Mouse (Mus musculus): ENCODE data around the gene Asb7. TPM values are rescaled to one million over a fixed set of nuclear protein-coding genes. Genes with fewer than 3 reads are reported as not detected.

Gene Asb7
- polyA plus RNA-seq, 1 experiment from 2014 or later: 20.9 TPM

GRCm38 (mm10) chr7:66652216-66652615, 37.2 kb downstream of the Asb7 start:
- no peaks in the 10 kb centered on the region for H3K27me3 ChIP-seq
- 93% methylated on average over 4 of the region's 4 CpGs for WGBS
- ATAC-seq (ENCODE audit: low FRiP score, low read depth): no peak
- H3K36me3 ChIP-seq: peaks cover 14% of the 10 kb centered on the region
- no peaks in the 10 kb centered on the region for H3K9me3 ChIP-seq
- no peak overlapping the region for H3K9ac ChIP-seq (replicated peaks)
- H3K4me3 ChIP-seq: no peak overlapping the region
- H3K27ac ChIP-seq (replicated peaks): no peak overlapping the region
- 0 out of 2 replicates have a peak, but pooled peaks cover 2% of the 10 kb centered on the region for H3K4me1 ChIP-seq
- no peak overlapping the region for H3K4me2 ChIP-seq (replicated peaks)

GRCm38 (mm10) chr7:66650883-66651282, 38.5 kb downstream of the Asb7 start:
- Histone ChIP-seq H3K27ac (replicated peaks) (no peak overlapping the region), H3K4me1 (0 out of 2 replicates have a peak, but pooled peaks cover 2% of the 10 kb centered on the region), H3K4me2 (replicated peaks) (no peak overlapping the region), H3K27me3 (no peaks in the 10 kb centered on the region), H3K9ac (replicated peaks) (no peak overlapping the region), H3K9me3 (no peaks in the 10 kb centered on the region), H3K36me3 (peaks cover 14% of the 10 kb centered on the region), H3K4me3 (no peak overlapping the region)
- WGBS: 83% methylated on average over 5 of the region's 5 CpGs
- ATAC-seq (ENCODE audit: low FRiP score, low read depth): no peak

- 0 out of 2 replicates have a peak, but pooled peaks cover 2% of the 10 kb centered on the region for H3K4me1 ChIP-seq
- H3K4me3 ChIP-seq: no peak overlapping the region
- H3K9me3 ChIP-seq: no peaks in the 10 kb centered on the region
- no peak overlapping the region for H3K27ac ChIP-seq (replicated peaks)
- no peak for ATAC-seq (ENCODE audit: low FRiP score, low read depth)
- 92% methylated on average over 2 of the region's 2 CpGs for WGBS
- no peak overlapping the region for H3K4me2 ChIP-seq (replicated peaks)
- H3K27me3 ChIP-seq: no peaks in the 10 kb centered on the region
- peaks cover 7% of the 10 kb centered on the region; the same call in 1 of the 2 replicates for H3K36me3 ChIP-seq
- no peak overlapping the region for H3K9ac ChIP-seq (replicated peaks)
Observed at GRCm38 (mm10) chr7:66649181-66649580, 40.2 kb downstream of the Asb7 start.

- H3K27me3 ChIP-seq: no peaks in the 10 kb centered on the region
- H3K27ac ChIP-seq (replicated peaks): no peak overlapping the region
- peaks cover 16% of the 10 kb centered on the region for H3K36me3 ChIP-seq
- ATAC-seq (ENCODE audit: low FRiP score, low read depth): no peak
- no peaks in the 10 kb centered on the region for H3K4me1 ChIP-seq
- WGBS: 96% methylated on average over 2 of the region's 2 CpGs
- no peak overlapping the region for H3K4me2 ChIP-seq (replicated peaks)
- no peak overlapping the region for H3K4me3 ChIP-seq
- H3K9ac ChIP-seq (replicated peaks): no peak overlapping the region
- no peaks in the 10 kb centered on the region for H3K9me3 ChIP-seq
Observed at GRCm38 (mm10) chr7:66645736-66646135, 43.7 kb downstream of the Asb7 start.

GRCm38 (mm10) chr7:66633351-66633750, 56.0 kb downstream of the Asb7 start:
- Histone ChIP-seq H3K9me3 (no peaks in the 10 kb centered on the region), H3K4me2 (replicated peaks) (no peak overlapping the region), H3K9ac (replicated peaks) (no peak overlapping the region), H3K36me3 (no peaks in the 10 kb centered on the region), H3K4me1 (peaks cover 9% of the 10 kb centered on the region), H3K27ac (replicated peaks) (no peak overlapping the region), H3K4me3 (no peak overlapping the region), H3K27me3 (no peaks in the 10 kb centered on the region)
- WGBS: 74% methylated on average over 6 of the region's 6 CpGs
- ATAC-seq (ENCODE audit: low FRiP score, low read depth): no peak

DNA sequence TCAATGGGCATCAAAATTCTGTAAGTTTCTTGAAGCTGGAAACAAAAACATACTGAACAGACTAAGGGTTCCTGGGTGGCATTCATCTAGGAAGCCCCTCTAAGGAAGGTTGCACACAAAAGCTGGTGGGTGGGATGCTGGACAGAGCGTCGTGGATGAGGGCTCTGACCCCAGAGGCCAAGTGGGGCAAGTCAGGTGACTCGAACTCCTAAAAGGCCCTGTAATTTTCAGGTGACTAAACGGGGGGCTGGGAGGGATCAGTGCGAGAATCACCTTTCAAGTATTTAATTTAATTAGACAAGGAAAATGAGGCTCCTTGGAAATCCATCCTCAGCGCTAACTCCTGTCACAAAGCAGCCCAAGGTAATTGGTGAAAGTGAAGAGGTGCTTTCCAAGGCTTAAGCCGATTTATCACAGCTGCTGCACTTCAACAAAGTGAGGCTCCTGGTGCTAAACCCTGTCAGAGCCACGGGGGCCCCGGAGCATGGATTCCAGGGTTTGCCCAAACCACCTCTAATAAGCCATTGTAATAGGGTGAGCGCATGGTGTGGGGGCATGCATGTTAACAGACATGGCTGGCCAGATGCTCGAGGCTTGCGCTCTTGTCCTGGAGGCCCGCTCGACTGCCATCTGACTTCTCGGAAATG, 59.1 kb downstream of the Asb7 start:
- H3K4me3 ChIP-seq: no peak overlapping the region
- no peaks in the 10 kb centered on the region for H3K36me3 ChIP-seq
- no peak overlapping the region for H3K27ac ChIP-seq (replicated peaks)
- H3K4me2 ChIP-seq (replicated peaks): no peak overlapping the region
- H3K27me3 ChIP-seq: no peaks in the 10 kb centered on the region
- H3K9ac ChIP-seq (replicated peaks): no peak overlapping the region
- H3K4me1 ChIP-seq: peaks cover 9% of the 10 kb centered on the region
- ATAC-seq (ENCODE audit: low FRiP score, low read depth): no peak; the same call in 1 of the 2 replicates
- no peaks in the 10 kb centered on the region for H3K9me3 ChIP-seq
- 23% methylated on average over 15 of the region's 15 CpGs for WGBS

DNA sequence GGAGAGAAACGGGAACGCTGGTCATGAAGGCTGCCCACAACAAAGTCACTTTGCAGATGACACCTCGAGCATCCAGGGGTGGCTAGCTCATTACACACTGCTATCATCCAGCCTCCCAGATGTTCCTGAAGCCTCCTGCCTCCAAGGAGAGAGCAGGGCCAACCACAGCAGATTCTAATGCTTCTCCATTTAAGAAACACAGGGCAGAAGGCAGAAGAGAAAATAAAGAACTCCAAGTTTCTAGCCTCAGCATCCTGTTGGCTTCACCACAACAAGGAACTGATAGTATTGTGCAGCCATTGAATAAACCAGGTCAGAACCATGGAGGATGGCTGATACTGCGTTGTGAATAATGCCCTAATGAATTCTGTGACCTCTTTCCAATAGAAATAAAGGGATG, 60.0 kb downstream of the Asb7 start:
- ATAC-seq (ENCODE audit: low FRiP score, low read depth): no peak
- no peaks in the 10 kb centered on the region for H3K27me3 ChIP-seq
- H3K4me3 ChIP-seq: no peak overlapping the region
- H3K9me3 ChIP-seq: no peaks in the 10 kb centered on the region
- peaks cover 9% of the 10 kb centered on the region for H3K4me1 ChIP-seq
- no peak overlapping the region for H3K4me2 ChIP-seq (replicated peaks)
- 55% methylated on average over 4 of the region's 4 CpGs for WGBS
- H3K27ac ChIP-seq (replicated peaks): no peak overlapping the region
- no peak overlapping the region for H3K9ac ChIP-seq (replicated peaks)
- H3K36me3 ChIP-seq: no peaks in the 10 kb centered on the region

DNA sequence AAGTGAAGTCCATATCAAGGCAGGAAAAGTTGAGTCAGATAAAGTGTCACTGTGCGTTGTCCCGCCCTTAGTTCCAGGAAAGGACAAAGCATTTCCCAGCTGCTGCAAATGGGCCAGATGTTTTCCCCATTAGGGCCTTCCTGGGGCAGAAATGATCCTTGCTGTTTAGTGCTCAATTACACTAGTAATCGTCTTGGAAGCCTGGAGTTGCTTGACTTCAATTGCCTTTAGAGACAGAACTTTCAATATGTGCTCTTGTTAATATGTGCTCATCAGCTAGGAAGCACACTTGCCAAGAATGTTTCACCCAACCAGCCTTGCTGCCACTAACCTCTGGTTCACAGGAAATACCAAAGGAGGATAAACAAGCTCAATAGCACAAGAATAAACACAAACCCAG, 66.0 kb downstream of the Asb7 start:
- Histone ChIP-seq H3K4me2 (replicated peaks) (no peak overlapping the region), H3K27me3 (no peaks in the 10 kb centered on the region), H3K4me1 (no peaks in the 10 kb centered on the region), H3K9me3 (no peaks in the 10 kb centered on the region), H3K36me3 (no peaks in the 10 kb centered on the region), H3K27ac (replicated peaks) (no peak overlapping the region), H3K4me3 (no peak overlapping the region), H3K9ac (replicated peaks) (no peak overlapping the region)
- 75% methylated on average over 3 of the region's 3 CpGs for WGBS
- ATAC-seq (ENCODE audit: low FRiP score, low read depth): no peak

DNA sequence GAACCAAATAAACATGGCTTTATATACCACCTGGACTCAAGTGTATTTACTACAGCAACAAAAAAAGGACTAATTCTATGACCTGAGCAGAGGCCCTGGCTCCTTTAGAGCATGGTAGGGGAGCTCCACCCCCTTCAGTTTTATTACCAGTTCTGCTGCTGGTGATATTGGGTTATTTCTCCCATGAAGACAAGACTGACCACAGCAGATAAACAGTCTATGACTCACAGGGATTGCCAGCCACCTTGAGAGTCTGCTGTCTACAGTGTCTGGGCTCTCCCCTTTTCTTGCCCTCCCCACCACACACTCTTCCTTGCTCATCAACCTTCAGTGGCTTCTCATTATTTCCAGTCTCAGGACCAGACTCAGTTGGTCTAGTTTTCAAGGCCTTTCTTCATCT, 87.5 kb downstream of the Asb7 start:
- no peaks in the 10 kb centered on the region for H3K36me3 ChIP-seq
- H3K9ac ChIP-seq (replicated peaks): no peak overlapping the region
- H3K27ac ChIP-seq (replicated peaks): no peak overlapping the region
- H3K4me1 ChIP-seq: no peaks in the 10 kb centered on the region
- no peaks in the 10 kb centered on the region for H3K9me3 ChIP-seq
- no peak overlapping the region for H3K4me2 ChIP-seq (replicated peaks)
- no peaks in the 10 kb centered on the region for H3K27me3 ChIP-seq
- ATAC-seq (ENCODE audit: low FRiP score, low read depth): no peak
- no peak overlapping the region for H3K4me3 ChIP-seq

DNA sequence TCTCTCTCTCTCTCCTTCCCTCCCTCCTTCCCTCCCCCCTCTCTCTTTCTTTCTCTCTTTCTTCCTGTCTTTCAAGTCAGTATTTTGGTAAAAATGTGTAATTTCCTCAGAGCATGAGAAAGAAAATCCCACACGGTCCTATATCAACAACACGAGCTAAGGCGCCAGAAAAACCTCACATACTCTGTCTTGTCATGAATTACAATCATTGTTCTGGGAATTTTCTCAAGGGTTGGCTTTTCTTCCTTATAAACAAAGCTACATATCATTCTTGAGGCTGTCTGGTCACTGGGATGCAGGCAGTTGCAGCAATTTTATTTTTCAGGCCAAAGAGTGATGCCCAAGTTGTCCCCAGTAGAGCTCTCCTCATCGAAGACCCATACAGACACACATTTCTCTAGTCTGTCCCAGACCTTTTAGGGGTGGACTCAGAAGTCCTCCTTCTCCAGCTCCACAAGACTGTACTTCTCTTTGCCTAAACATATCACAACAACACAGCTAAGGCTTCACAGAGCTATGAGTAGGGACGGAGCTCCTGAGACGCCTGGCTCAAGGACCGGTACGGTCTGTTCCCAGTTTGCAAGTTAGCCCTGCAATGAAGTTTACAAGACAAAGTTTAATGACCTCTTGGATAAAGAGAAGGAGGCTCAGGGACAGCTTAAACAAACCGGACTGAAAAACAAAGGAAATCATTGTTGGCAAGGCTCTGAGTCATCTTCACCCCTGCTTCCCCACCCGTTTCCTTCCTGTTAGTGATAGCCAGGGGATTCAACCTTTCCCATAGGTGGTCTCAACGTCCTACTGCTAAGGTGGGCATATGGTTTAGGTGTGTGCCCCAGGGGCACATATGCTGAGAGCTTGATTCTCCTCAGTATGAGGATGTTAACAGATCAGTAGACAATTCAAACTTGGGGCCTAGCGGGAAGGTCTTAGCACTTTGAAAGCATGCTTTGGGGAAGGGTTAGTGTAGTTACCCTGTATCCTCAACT, 88.5 kb downstream of the Asb7 start:
- Histone ChIP-seq H3K4me3 (no peak overlapping the region), H3K4me1 (no peaks in the 10 kb centered on the region), H3K9ac (replicated peaks) (no peak overlapping the region), H3K27me3 (no peaks in the 10 kb centered on the region), H3K27ac (replicated peaks) (no peak overlapping the region), H3K4me2 (replicated peaks) (no peak overlapping the region), H3K36me3 (no peaks in the 10 kb centered on the region), H3K9me3 (no peaks in the 10 kb centered on the region)
- ATAC-seq (ENCODE audit: low FRiP score, low read depth): no peak
- WGBS: 85% methylated on average over 12 of the region's 12 CpGs

GRCm38 (mm10) chr7:66600126-66600525, 89.3 kb downstream of the Asb7 start:
- ATAC-seq (ENCODE audit: low FRiP score, low read depth): no peak
- Histone ChIP-seq H3K27me3 (no peaks in the 10 kb centered on the region), H3K4me2 (replicated peaks) (no peak overlapping the region), H3K27ac (replicated peaks) (no peak overlapping the region), H3K4me1 (no peaks in the 10 kb centered on the region), H3K9me3 (no peaks in the 10 kb centered on the region), H3K9ac (replicated peaks) (no peak overlapping the region), H3K4me3 (no peak overlapping the region), H3K36me3 (no peaks in the 10 kb centered on the region)
- WGBS: 91% methylated on average over 3 of the region's 3 CpGs

- H3K4me3 ChIP-seq: no peak overlapping the region
- no peak overlapping the region for H3K4me2 ChIP-seq (replicated peaks)
- no peaks in the 10 kb centered on the region for H3K27me3 ChIP-seq
- no peaks in the 10 kb centered on the region for H3K9me3 ChIP-seq
- ATAC-seq (ENCODE audit: low FRiP score, low read depth): no peak
- WGBS: 97% methylated on average over 3 of the region's 3 CpGs
- H3K9ac ChIP-seq (replicated peaks): no peak overlapping the region
- no peaks in the 10 kb centered on the region for H3K4me1 ChIP-seq
- no peak overlapping the region for H3K27ac ChIP-seq (replicated peaks)
- no peaks in the 10 kb centered on the region for H3K36me3 ChIP-seq
Observed at GRCm38 (mm10) chr7:66597900-66598299, 91.5 kb downstream of the Asb7 start.

Data from midbrain, embryonic 12.5 days (tissue).